Mouse (Mus musculus) fat pad, adult 2 months (tissue): ENCODE data around the gene Tomm6.
"Not testable (repeated sequence)": the region's sequence is repeated elsewhere in the genome, so short reads cannot be mapped to it uniquely, and the experiment has no call there.

Experiments
- DNase-seq: peaks from one replicate; pipeline ENCODE4 v3.0.0-alpha.2; 2011; ENCODE audit warnings: low read depth, low spot score; ENCODE audit errors: extremely low read depth

Gene Tomm6

GRCm38 (mm10) chr17:47655697-47656096 lies 32.5 kb downstream of the Tomm6 start:
- DNase-seq: no peak

- DNase-seq: not testable (repeated sequence)
Observed at GRCm38 (mm10) chr17:47654346-47654745, 33.8 kb downstream of the Tomm6 start.

DNA sequence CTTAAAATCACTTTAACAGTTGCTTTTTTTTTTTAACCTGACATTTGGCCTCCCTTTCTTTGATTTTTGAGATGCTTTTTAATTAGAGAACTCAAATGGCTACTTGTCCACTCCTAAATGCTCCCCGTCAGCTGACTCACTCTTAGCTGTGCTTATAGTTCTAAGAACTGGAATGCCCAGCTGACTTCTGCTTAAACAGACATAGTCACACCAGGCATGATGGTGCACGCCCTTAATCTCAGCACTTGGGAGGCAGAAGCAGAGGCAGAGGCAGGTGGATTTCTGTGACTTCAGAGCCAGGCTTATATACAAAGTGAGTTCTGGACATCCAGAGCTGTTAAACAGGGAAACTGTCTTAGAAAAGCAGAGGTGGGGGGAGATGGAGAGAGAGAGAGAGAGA lies 36.2 kb downstream of the Tomm6 start:
- no peak for DNase-seq

- no peak for DNase-seq
Observed at GRCm38 (mm10) chr17:47648966-47649365, 39.2 kb downstream of the Tomm6 start.

DNA sequence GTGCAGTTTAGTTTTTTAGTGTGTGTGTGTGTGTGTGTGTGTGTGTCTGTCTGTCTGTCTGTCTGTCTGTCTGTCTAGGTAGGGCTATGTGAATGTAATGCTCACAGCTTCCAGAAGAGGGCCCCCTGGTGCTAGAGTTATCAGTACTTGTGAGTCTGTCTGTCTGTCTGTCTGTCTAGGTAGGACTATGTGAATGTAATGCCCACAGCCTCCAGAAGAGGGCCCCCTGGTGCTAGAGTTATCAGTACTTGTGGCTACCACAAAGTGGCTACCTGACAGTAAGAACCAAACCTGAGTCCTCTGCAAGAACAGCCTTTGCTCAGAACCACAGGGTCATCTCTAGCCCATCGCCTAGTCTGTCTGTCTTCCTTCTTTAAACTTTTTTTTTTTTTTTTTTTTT lies 41.5 kb downstream of the Tomm6 start:
- no peak for DNase-seq

GRCm38 (mm10) chr17:47642992-47643391 lies 45.2 kb downstream of the Tomm6 start:
- DNase-seq: no peak
